In the genomic region with DNA sequence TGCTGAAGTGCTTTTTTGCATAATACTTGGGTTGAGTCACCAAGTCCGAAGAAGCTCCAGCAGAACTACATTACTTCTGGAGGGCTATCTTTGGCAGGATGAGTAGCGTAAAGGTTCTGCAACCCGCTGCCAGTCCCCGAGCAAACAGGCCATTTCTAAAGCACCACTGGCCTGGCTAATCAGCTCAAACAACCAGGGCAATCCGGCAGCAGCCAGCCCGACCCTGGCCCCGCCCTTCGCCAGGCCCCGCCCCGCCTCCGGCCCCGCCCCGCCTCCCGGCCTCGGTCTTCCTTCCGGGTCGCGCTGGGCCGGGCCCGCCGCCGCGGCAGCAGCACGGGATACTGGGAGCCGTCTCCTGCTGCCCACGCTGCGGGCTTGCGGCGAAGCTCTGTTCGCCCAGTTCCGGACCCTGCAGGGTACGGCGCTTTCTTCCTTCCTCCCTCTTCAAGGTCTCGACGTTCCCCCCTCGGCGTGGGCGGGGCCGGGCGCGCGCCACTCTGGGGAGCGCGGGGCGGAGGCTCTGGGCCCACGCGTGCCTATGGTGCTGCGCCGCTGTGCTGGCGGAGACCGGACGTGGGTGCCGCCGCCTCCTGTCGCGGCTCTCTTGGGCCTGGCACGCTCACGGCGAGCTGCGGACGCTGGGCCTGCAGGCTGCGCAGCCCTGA, we compare ENCODE assay signal across 8 mouse cellular contexts. TPM values are rescaled to one million over a fixed set of nuclear protein-coding genes. Genes with fewer than 3 reads are reported as not detected.
DNase-seq lines count a peak whose midpoint lies in the region; ATAC-seq and TF ChIP-seq lines count a peak whose summit lies in the region.

A gene (plus strand): TSS at position 278 of the 665 bp plus-strand sequence.

- no peak for TF ChIP-seq CTCF in liver, embryonic 14.5 days (IDR thresholded peaks at IDR 0.05; ENCODE audit: low read depth)
- TF ChIP-seq CTCF in stomach, postnatal 0 days (IDR thresholded peaks at IDR 0.05; ENCODE audit: low read depth): no peak

- H3K4me2 ChIP-seq in heart, embryonic 15.5 days: peak within 1 kb of the TSS; percentile 80
- peak within 1 kb of the TSS; percentile 84 for H3K4me2 ChIP-seq in liver, embryonic 14.5 days (ENCODE audit: low read depth)
- peak within 1 kb of the TSS; percentile 76 for H3K4me2 ChIP-seq in neural tube, embryonic 11.5 days (ENCODE audit: low read depth)
- peak within 1 kb of the TSS; percentile 71 for H3K4me2 ChIP-seq in stomach, postnatal 0 days (replicated peaks; ENCODE audit: low read depth)

- H3K27me3 ChIP-seq in forebrain, embryonic 10.5 days (ENCODE audit: poor library complexity, severe bottlenecking): no peaks in the 10 kb centered on the region
- H3K27me3 ChIP-seq in heart, embryonic 15.5 days: no peaks in the 10 kb centered on the region
- no peaks in the 10 kb centered on the region for H3K27me3 ChIP-seq in liver, embryonic 14.5 days (ENCODE audit: control insufficient read depth, insufficient read depth, low read length)
- no peaks in the 10 kb centered on the region for H3K27me3 ChIP-seq in neural tube, embryonic 11.5 days (ENCODE audit: control insufficient read depth, insufficient read depth, low read length)
- no peaks in the 10 kb centered on the region for H3K27me3 ChIP-seq in stomach, postnatal 0 days (ENCODE audit: control insufficient read depth, insufficient read depth, low read length)

- H3K27ac ChIP-seq in forebrain, embryonic 10.5 days: peak within 1 kb of the TSS; percentile 95
- H3K27ac ChIP-seq in heart, embryonic 15.5 days: peak within 1 kb of the TSS; percentile 98
- H3K27ac ChIP-seq in liver, embryonic 14.5 days: peak within 1 kb of the TSS; percentile 61
- peak within 1 kb of the TSS; percentile 85 for H3K27ac ChIP-seq in neural tube, embryonic 11.5 days (ENCODE audit: low read depth, low read length)
- H3K27ac ChIP-seq in stomach, postnatal 0 days (replicated peaks): peak within 1 kb of the TSS; percentile 93

- peak; percentile 90 for ATAC-seq in CD4-positive, CD25-positive, alpha-beta regulatory T cell, adult 4 months
- ATAC-seq in heart, embryonic 15.5 days (replicated peaks; ENCODE audit: insufficient number of reproducible peaks, insufficient read depth, low FRiP score, low read depth): peak; percentile 96
- ATAC-seq in liver, embryonic 14.5 days (ENCODE audit: insufficient read depth): peak; percentile 96
- peak; percentile 99 for ATAC-seq in neural tube, embryonic 11.5 days (ENCODE audit: insufficient read depth, low FRiP score, low TSS enrichment)
- ATAC-seq in stomach, postnatal 0 days (ENCODE audit: low FRiP score, low TSS enrichment): peak; percentile 98

- peaks cover 19% of the 10 kb centered on the region for H3K4me1 ChIP-seq in forebrain, embryonic 10.5 days
- peaks cover 16% of the 10 kb centered on the region for H3K4me1 ChIP-seq in heart, embryonic 15.5 days (replicated peaks)
- peaks cover 8 to 18% of the 10 kb centered on the region in 2 experiments for H3K4me1 ChIP-seq in liver, embryonic 14.5 days (replicated peaks; ENCODE audit: control insufficient read depth in 2 of 2, insufficient read depth in 2 of 2, low read length in 1 of 2)
- peaks cover 8% of the 10 kb centered on the region for H3K4me1 ChIP-seq in neural tube, embryonic 11.5 days (ENCODE audit: control insufficient read depth, insufficient read depth, low read length)
- H3K4me1 ChIP-seq in stomach, postnatal 0 days (replicated peaks; ENCODE audit: control insufficient read depth, insufficient read depth): no peaks in the 10 kb centered on the region

- H3K9me3 ChIP-seq in forebrain, embryonic 10.5 days: peaks cover 17% of the 10 kb centered on the region
- no peaks in the 10 kb centered on the region for H3K9me3 ChIP-seq in heart, embryonic 15.5 days (replicated peaks)
- no peaks in the 10 kb centered on the region for H3K9me3 ChIP-seq in liver, embryonic 14.5 days (ENCODE audit: control insufficient read depth, low read length)
- no peaks in the 10 kb centered on the region for H3K9me3 ChIP-seq in neural tube, embryonic 11.5 days (ENCODE audit: control insufficient read depth, low read length)
- H3K9me3 ChIP-seq in stomach, postnatal 0 days (ENCODE audit: control insufficient read depth, low read length): no peaks in the 10 kb centered on the region

- no peaks in the 10 kb centered on the region for H3K36me3 ChIP-seq in forebrain, embryonic 10.5 days (replicated peaks)
- H3K36me3 ChIP-seq in heart, embryonic 15.5 days: no peaks in the 10 kb centered on the region
- no peaks in the 10 kb centered on the region for H3K36me3 ChIP-seq in liver, embryonic 14.5 days (replicated peaks; ENCODE audit: control insufficient read depth, insufficient read depth, low read depth)
- H3K36me3 ChIP-seq in neural tube, embryonic 11.5 days (ENCODE audit: control insufficient read depth, insufficient read depth, low read length): no peaks in the 10 kb centered on the region
- no peaks in the 10 kb centered on the region for H3K36me3 ChIP-seq in stomach, postnatal 0 days (ENCODE audit: control insufficient read depth, insufficient read depth, low read length)

- H3K9ac ChIP-seq in heart, embryonic 15.5 days: peak within 1 kb of the TSS; percentile 82
- peak within 1 kb of the TSS; percentile 60 for H3K9ac ChIP-seq in liver, embryonic 14.5 days (replicated peaks)
- peak within 1 kb of the TSS; percentile 93 for H3K9ac ChIP-seq in neural tube, embryonic 11.5 days (ENCODE audit: low read length)
- peak within 1 kb of the TSS; percentile 80 for H3K9ac ChIP-seq in stomach, postnatal 0 days (ENCODE audit: low read length)

- WGBS in forebrain, embryonic 10.5 days: 0% methylated on average over 61 of the region's 62 CpGs
- WGBS in heart, embryonic 15.5 days: 0% methylated on average over 52 of the region's 62 CpGs
- under 1% methylated on average over 55 of the region's 62 CpGs for WGBS in liver, embryonic 14.5 days (ENCODE audit: insufficient replicate concordance)
- WGBS in neural tube, embryonic 11.5 days: under 1% methylated on average over 51 of the region's 62 CpGs
- WGBS in stomach, postnatal 0 days: under 1% methylated on average over 41 of the region's 62 CpGs

- peak; percentile 70 for DNase-seq in c-Kit-negative CD71-positive TER-119-positive erythroid progenitor cells, embryonic 14.5 days (ENCODE audit: low read depth, low spot score)
- DNase-seq in forebrain, embryonic 10.5 days (ENCODE audit: extremely low spot score, low spot score): peak; percentile 88
- peak; percentile 83 to 91 for DNase-seq in kidney, postnatal 25 days
- DNase-seq in liver, embryonic 14.5 days (ENCODE audit: low read depth in 3 of 3, low spot score in 3 of 3): peak; percentile 54 to 70 (median 62)
- peak; percentile 89 for DNase-seq in neural tube, embryonic 11.5 days (ENCODE audit: low spot score)
- DNase-seq in stomach, postnatal 0 days (ENCODE audit: low spot score): peak; percentile 96

- peak within 1 kb of the TSS; percentile 83 for H3K4me3 ChIP-seq in forebrain, embryonic 10.5 days
- H3K4me3 ChIP-seq in heart, embryonic 15.5 days: peak within 1 kb of the TSS; percentile 74
- H3K4me3 ChIP-seq in liver, embryonic 14.5 days (ENCODE audit: insufficient read depth in 1 of 2, low read depth in 2 of 2, low read length in 2 of 2): peak within 1 kb of the TSS; percentile 71 to 88
- H3K4me3 ChIP-seq in neural tube, embryonic 11.5 days (ENCODE audit: low read depth, low read length): peak within 1 kb of the TSS; percentile 78
- peak within 1 kb of the TSS; percentile 66 for H3K4me3 ChIP-seq in stomach, postnatal 0 days (ENCODE audit: low read depth, low read length)

- peak; percentile 33; the same call in 1 of the 2 replicates for TF ChIP-seq EP300 in liver, embryonic 14.5 days (IDR thresholded peaks at IDR 0.05; ENCODE audit: low read depth)
- no peak for TF ChIP-seq EP300 in stomach, postnatal 0 days (optimal IDR thresholded peaks at IDR 0.05)

RNA-seq across cellular contexts. Expression of the gene that starts here (rescaled TPM):
- polyA plus RNA-seq in CD4-positive, CD25-positive, alpha-beta regulatory T cell, adult 4 months (2017; shearing (Covaris generic)): 10 to 100 TPM; 15.4 to 20.9 TPM
- 5.9 and 6.8 TPM in 2 replicates for polyA plus RNA-seq in forebrain, embryonic 10.5 days (2016; fragmentation: Nextera tagmentation; extraction: Ambion mirVana)
- polyA plus RNA-seq in heart, embryonic 15.5 days (2015; fragmentation: Nextera tagmentation; extraction: Ambion mirVana): 10.0 and 11.8 TPM in 2 replicates
- 3.4 and 3.9 TPM in 2 replicates for polyA plus RNA-seq in liver, embryonic 14.5 days (2012; rRNA removed)
- polyA plus RNA-seq in liver, embryonic 14.5 days (2014; fragmentation: Nextera tagmentation; extraction: Ambion mirVana): 4.0 and 4.6 TPM in 2 replicates
- polyA plus RNA-seq in neural tube, embryonic 11.5 days (2014; fragmentation: Nextera tagmentation; extraction: Ambion mirVana): 10.0 and 10.2 TPM in 2 replicates
- polyA plus RNA-seq in stomach, postnatal 0 days (2015; fragmentation: Nextera tagmentation; extraction: Ambion mirVana): 11.5 and 12.1 TPM in 2 replicates

Comparison
In these comparisons a context has a peak if more than half of its experiments do, and no peak if none do; other contexts are left out.
1. Peak in every context shown above with its lines: DNase-seq, ATAC-seq, H3K4me3 ChIP-seq and H3K27ac ChIP-seq.